In genomic region chr4:137993821-137994561, GRCm38 (mm10) we compare ENCODE assay signal across 8 mouse cellular contexts. TPM values are rescaled to one million over a fixed set of nuclear protein-coding genes. Genes with fewer than 3 reads are reported as not detected.
DNase-seq lines count a peak whose midpoint lies in the region; ATAC-seq and TF ChIP-seq lines count a peak whose summit lies in the region.

No protein-coding gene starts in this region.

- no peaks in the 10 kb centered on the region for H3K27me3 ChIP-seq in heart, adult 2 months (ENCODE audit: control insufficient read depth, insufficient read depth, low read length)
- H3K27me3 ChIP-seq in neural tube, embryonic 13.5 days = no peaks in the 10 kb centered on the region

- H3K4me1 ChIP-seq in heart, adult 2 months (ENCODE audit: control insufficient read depth, insufficient read depth, low read length) = peaks cover 9% of the 10 kb centered on the region
- H3K4me1 ChIP-seq in lung, adult 2 months (ENCODE audit: control insufficient read depth, insufficient read depth, low read length) = peaks cover 13% of the 10 kb centered on the region
- H3K4me1 ChIP-seq in neural tube, embryonic 13.5 days (replicated peaks) = peaks cover 47% of the 10 kb centered on the region

- intact Hi-C loops in heart, adult 2 months (cut with DNase I) = loop anchor here (10.0 kb wide), 1 partner anchor 111 kb away; no protein-coding TSS in a partner anchor

- peak overlapping the region; percentile 93 for H3K27ac ChIP-seq in heart, adult 2 months
- H3K27ac ChIP-seq in neural tube, embryonic 13.5 days (replicated peaks) = peak overlapping the region; percentile 97

- peak overlapping the region; percentile 87 for H3K4me2 ChIP-seq in neural tube, embryonic 13.5 days

- WGBS in heart, adult 2 months = 1% methylated on average over 55 of the region's 60 CpGs
- under 1% methylated on average over 47 of the region's 60 CpGs for WGBS in lung, adult 2 months
- under 1% methylated on average over 44 of the region's 60 CpGs for WGBS in neural tube, embryonic 13.5 days

- TF ChIP-seq CTCF in heart, adult 2 months (IDR thresholded peaks at IDR 0.05) = no peak
- no peak for TF ChIP-seq CTCF in lung, adult 2 months (IDR thresholded peaks at IDR 0.05; ENCODE audit: insufficient read depth, low read length)

- 0 out of 2 replicates have a peak, but pooled peaks cover 1% of the 10 kb centered on the region for H3K79me2 ChIP-seq in heart, adult 2 months (replicated peaks; ENCODE audit: control insufficient read depth, insufficient read depth, low read length)

- H3K9ac ChIP-seq in heart, adult 2 months (ENCODE audit: low read depth, low read length) = peak overlapping the region; percentile 79
- H3K9ac ChIP-seq in neural tube, embryonic 13.5 days = peak overlapping the region; percentile 97

- no peak for TF ChIP-seq POLR2A in heart, adult 2 months (IDR thresholded peaks at IDR 0.05; ENCODE audit: insufficient read depth, low read depth, low read length)
- TF ChIP-seq POLR2A in lung, adult 2 months (IDR thresholded peaks at IDR 0.05; ENCODE audit: borderline replicate concordance, extremely low read depth, low read depth, low read length) = no peak

- ATAC-seq in common myeloid progenitor, adult 5-6 weeks (replicated peaks; ENCODE audit: low read depth, poor library complexity, severe bottlenecking) = peak; percentile 12
- ATAC-seq in neural tube, embryonic 13.5 days (ENCODE audit: low read depth) = peak; percentile 33; the same call in 1 of the 2 replicates

- H3K4me3 ChIP-seq in heart, adult 2 months = peak overlapping the region; percentile 91
- H3K4me3 ChIP-seq in lung, adult 2 months (replicated peaks; ENCODE audit: extremely low read depth, low read depth, low read length) = peak overlapping the region; percentile 69
- peak overlapping the region; percentile 68 for H3K4me3 ChIP-seq in neural tube, embryonic 13.5 days

- TF ChIP-seq EP300 in heart, adult 2 months (IDR thresholded peaks at IDR 0.05; ENCODE audit: insufficient read depth, low read depth, low read length) = no peak

- DNase-seq in urinary bladder, adult 18-20 months (ENCODE audit: low spot score in 2 of 2) = peak; percentile 10 to 61
- no peak for DNase-seq in urinary bladder, postnatal 10 days (ENCODE audit: low spot score)
- DNase-seq in heart, adult 2 months = peak; percentile 68 to 79
- DNase-seq in kidney, adult 9 months = peak; percentile 51
- DNase-seq in lung, adult 2 months = peak; percentile 62
- peak; percentile 35 to 47 for DNase-seq in thymus, postnatal 10 days (ENCODE audit: low spot score in 2 of 2)

- H3K9me3 ChIP-seq in neural tube, embryonic 13.5 days = no peaks in the 10 kb centered on the region

- H3K36me3 ChIP-seq in heart, adult 2 months (ENCODE audit: control insufficient read depth, insufficient read depth, low read length) = no peaks in the 10 kb centered on the region; the same call in 1 of the 2 replicates
- H3K36me3 ChIP-seq in neural tube, embryonic 13.5 days = peaks cover 22% of the 10 kb centered on the region

RNA-seq across cellular contexts. Expression of gene Eif4g3, which starts 1.2 kb away (rescaled TPM):
- 36.5 and 51.2 TPM in 2 replicates for total RNA-seq in common myeloid progenitor, adult 5-6 weeks (2017)
- total RNA-seq in heart, adult 2 months (2021) = 10 to 100 TPM; 39.7 to 43.7 TPM
- polyA plus RNA-seq in heart, adult 2 months (2012; rRNA removed) = 24.8 and 29.1 TPM in 2 replicates
- 69.8 and 79.4 TPM in 2 replicates for polyA plus RNA-seq in lung, adult 2 months (2012; rRNA removed)
- 51.1 TPM in 2 replicates for polyA plus RNA-seq in neural tube, embryonic 13.5 days (2015; fragmentation: Nextera tagmentation; extraction: Ambion mirVana)
